Comparison of ENCODE assay signal across 8 mouse cellular contexts in genomic region chr7:141408833-141409232, GRCm38 (mm10). TPM values are rescaled to one million over a fixed set of nuclear protein-coding genes. Genes with fewer than 3 reads are reported as not detected.
A peak's percentile ranks its signal among the peaks of the same experiment; 100 is the strongest.
DNase-seq lines count a peak whose midpoint lies in the region; ATAC-seq lines count a peak whose summit lies in the region.

No protein-coding gene starts in this region.

- H3K36me3 ChIP-seq in hindbrain, embryonic 14.5 days (replicated peaks; ENCODE audit: control insufficient read depth, insufficient read depth): peaks cover 38% of the 10 kb centered on the region; the same call in 1 of the 2 replicates

- no peak overlapping the region for H3K4me3 ChIP-seq in hindbrain, embryonic 14.5 days (replicated peaks; ENCODE audit: low read length)

- DNase-seq in Muller cell, postnatal 12 days (ENCODE audit: inconsistent ontology term): peak; percentile 76
- peak; percentile 96 to 98 for DNase-seq in cerebellum, postnatal 10 days
- DNase-seq in frontal cortex, postnatal 25 days (ENCODE audit: low spot score in 2 of 2): peak; percentile 72 to 80
- peak; percentile 87 for DNase-seq in hindbrain, embryonic 14.5 days (ENCODE audit: low spot score)
- peak; percentile 80 to 90 for DNase-seq in layer of hippocampus, postnatal 14 days (ENCODE audit: low spot score in 2 of 2)
- DNase-seq in lung, postnatal 10 days: peak; percentile 91
- peak; percentile 88 for DNase-seq in ovary, postnatal 14 days (ENCODE audit: low spot score)
- peak; percentile 66 to 87 for DNase-seq in thymus, postnatal 10 days (ENCODE audit: low spot score in 2 of 2)

- no peaks in the 10 kb centered on the region for H3K27me3 ChIP-seq in hindbrain, embryonic 14.5 days (ENCODE audit: control insufficient read depth, insufficient read depth, low read length)

- 13% methylated on average over 11 of the region's 11 CpGs for WGBS in hindbrain, embryonic 14.5 days

- H3K4me1 ChIP-seq in hindbrain, embryonic 14.5 days (replicated peaks; ENCODE audit: control insufficient read depth, insufficient read depth, low read length): peaks cover 8% of the 10 kb centered on the region

- 0 out of 2 replicates have a peak overlapping the region, but pooled peaks have one; percentile 7 for H3K4me2 ChIP-seq in hindbrain, embryonic 14.5 days (replicated peaks)

- H3K9ac ChIP-seq in hindbrain, embryonic 14.5 days: peak overlapping the region; percentile 40

- H3K9me3 ChIP-seq in hindbrain, embryonic 14.5 days (ENCODE audit: control insufficient read depth, low read length): no peaks in the 10 kb centered on the region

- peak; percentile 69 for ATAC-seq in hindbrain, embryonic 14.5 days (ENCODE audit: low FRiP score)

- H3K27ac ChIP-seq in hindbrain, embryonic 14.5 days: 0 out of 2 replicates have a peak overlapping the region, but pooled peaks have one; percentile 34

RNA-seq across cellular contexts. Expression of gene Gatd1, which starts 5.1 kb away (rescaled TPM):
- polyA plus RNA-seq in hindbrain, embryonic 14.5 days (2014; fragmentation: Nextera tagmentation; extraction: Ambion mirVana): 36.9 and 43.4 TPM in 2 replicates
- 10 to 100 TPM; 37.4 to 37.6 TPM for total RNA-seq in layer of hippocampus, postnatal 14 days (2021)

RNA-seq across cellular contexts. Expression of gene Taldo1, which starts 16.8 kb away (rescaled TPM):
- 271 and 278 TPM in 2 replicates for polyA plus RNA-seq in hindbrain, embryonic 14.5 days (2014; fragmentation: Nextera tagmentation; extraction: Ambion mirVana)
- 100 to 1,000 TPM; 129 to 140 TPM for total RNA-seq in layer of hippocampus, postnatal 14 days (2021)

RNA-seq across cellular contexts. Expression of gene Cend1, which starts 20.5 kb away (rescaled TPM):
- 46.9 and 50.3 TPM in 2 replicates for polyA plus RNA-seq in hindbrain, embryonic 14.5 days (2014; fragmentation: Nextera tagmentation; extraction: Ambion mirVana)
- total RNA-seq in layer of hippocampus, postnatal 14 days (2021): 100 to 1,000 TPM; 332 to 341 TPM

RNA-seq across cellular contexts. Expression of gene Slc25a22, which starts 28.9 kb away (rescaled TPM):
- 73.0 and 81.4 TPM in 2 replicates for polyA plus RNA-seq in hindbrain, embryonic 14.5 days (2014; fragmentation: Nextera tagmentation; extraction: Ambion mirVana)
- total RNA-seq in layer of hippocampus, postnatal 14 days (2021): 100 to 1,000 TPM; 366 to 390 TPM

RNA-seq across cellular contexts. Expression of gene Pidd1, which starts 35.0 kb away (rescaled TPM):
- polyA plus RNA-seq in hindbrain, embryonic 14.5 days (2014; fragmentation: Nextera tagmentation; extraction: Ambion mirVana): 3.1 and 4.2 TPM in 2 replicates
- 1 to 10 TPM; 1.9 TPM for total RNA-seq in layer of hippocampus, postnatal 14 days (2021)
